Mouse (Mus musculus) ES-Bruce4 (cell line): ENCODE results near the gene Vps53. TPM values are rescaled to one million over a fixed set of nuclear protein-coding genes. Genes with fewer than 3 reads are reported as not detected.

Source experiments
- H3K27ac ChIP-seq: 2 replicates; pipeline ENCODE4 v1.5.1; 2012; ENCODE audit warnings: low read length, inconsistent platforms; ENCODE audit not compliant: insufficient read depth
- H3K27me3 ChIP-seq: 2 replicates; pipeline ENCODE4 v1.6.1; 2012; ENCODE audit warnings: mild to moderate bottlenecking, low read length, inconsistent platforms; ENCODE audit not compliant: control insufficient read depth, poor library complexity, insufficient read depth, severe bottlenecking
- H3K36me3 ChIP-seq: 2 replicates; pipeline ENCODE4 v1.6.1; 2012; ENCODE audit warnings: inconsistent platforms, mild to moderate bottlenecking, low read length, moderate library complexity; ENCODE audit not compliant: control insufficient read depth, poor library complexity, insufficient read depth, severe bottlenecking
- H3K4me1 ChIP-seq: one replicate; pipeline ENCODE4 v1.8.1; 2011; ENCODE audit warnings: low read length; ENCODE audit not compliant: control insufficient read depth, insufficient read depth
- H3K4me3 ChIP-seq: 2 replicates; pipeline ENCODE4 v1.5.1; 2011; ENCODE audit warnings: low read depth, mild to moderate bottlenecking, low read length
- H3K9ac ChIP-seq: 2 replicates; pipeline ENCODE4 v1.6.1; 2012; ENCODE audit warnings: low read depth, mild to moderate bottlenecking, inconsistent platforms; ENCODE audit not compliant: poor library complexity, severe bottlenecking
- H3K9me3 ChIP-seq: replicated peaks from 2 replicates; pipeline ENCODE4 v1.6.1; 2012; ENCODE audit warnings: mild to moderate bottlenecking, low read length, inconsistent platforms; ENCODE audit not compliant: control insufficient read depth, poor library complexity, insufficient read depth, severe bottlenecking
- CTCF ChIP-seq: IDR thresholded peaks from one replicate; pipeline ENCODE4 v1.8.1; 2011; ENCODE audit warnings: low read depth, low read length
- EP300 ChIP-seq: IDR thresholded peaks from 2 replicates; pipeline ENCODE4 v1.6.1; 2011; ENCODE audit warnings: low read depth, low read length; ENCODE audit not compliant: insufficient read depth
- POLR2A ChIP-seq: IDR thresholded peaks from one replicate; pipeline ENCODE4 v1.8.1; 2011; ENCODE audit warnings: low read length; ENCODE audit not compliant: insufficient read depth
- polyA plus RNA-seq: library from polyadenylated mRNA; stranded (reverse); fragments of >200 nt; gene quantifications from 2 replicates; pipeline ENCODE4 v1.2.4, GENCODE M21; 2011; ENCODE audit warnings: low read depth; ENCODE audit not compliant: missing spikeins, insufficient read depth, insufficient read length

The Vps53 gene
- polyA plus RNA-seq = 24.3 and 26.2 TPM in 2 replicates

GRCm38 (mm10) chr11:76179495-76180145 lies at the start of gene Vps53, which contains the start of gene Fam57a:
Vps53 (minus strand) TSS chr11:76179647.
Fam57a (plus strand) TSS chr11:76179671.
- TF ChIP-seq EP300 = no peak
- TF ChIP-seq CTCF = no peak
- peak; percentile 21 for TF ChIP-seq POLR2A
- peak within 1 kb of the TSS; percentile 87 for H3K4me3 ChIP-seq
- H3K36me3 ChIP-seq = no peaks in the 10 kb centered on the region
- peak within 1 kb of the TSS; percentile 57 for H3K9ac ChIP-seq
- no peaks in the 10 kb centered on the region for H3K4me1 ChIP-seq
- no peak within 1 kb of the TSS for H3K27ac ChIP-seq
- no peaks in the 10 kb centered on the region for H3K27me3 ChIP-seq
- no peaks in the 10 kb centered on the region for H3K9me3 ChIP-seq

- H3K27ac ChIP-seq = no peak overlapping the region
- H3K36me3 ChIP-seq = peaks cover 28% of the 10 kb centered on the region
Observed at GRCm38 (mm10) chr11:76225051-76225450, 45.6 kb upstream of the Vps53 start.

GRCm38 (mm10) chr11:76224631-76225030 lies 45.2 kb upstream of the Vps53 start:
- no peak overlapping the region for H3K4me3 ChIP-seq
- no peak overlapping the region for H3K27ac ChIP-seq
- H3K9ac ChIP-seq = no peak overlapping the region
- no peak for TF ChIP-seq CTCF
- H3K9me3 ChIP-seq = no peaks in the 10 kb centered on the region
- no peaks in the 10 kb centered on the region for H3K4me1 ChIP-seq
- peaks cover 28% of the 10 kb centered on the region for H3K36me3 ChIP-seq
- no peaks in the 10 kb centered on the region for H3K27me3 ChIP-seq

More at GRCm38 (mm10) chr11:76225051-76225450, 45.6 kb upstream of the Vps53 start:
- no peak overlapping the region for H3K9ac ChIP-seq
- H3K9me3 ChIP-seq = no peaks in the 10 kb centered on the region
- no peaks in the 10 kb centered on the region for H3K4me1 ChIP-seq
- no peak overlapping the region for H3K4me3 ChIP-seq
- no peaks in the 10 kb centered on the region for H3K27me3 ChIP-seq
- no peak for TF ChIP-seq CTCF
- no peak for TF ChIP-seq EP300

DNA sequence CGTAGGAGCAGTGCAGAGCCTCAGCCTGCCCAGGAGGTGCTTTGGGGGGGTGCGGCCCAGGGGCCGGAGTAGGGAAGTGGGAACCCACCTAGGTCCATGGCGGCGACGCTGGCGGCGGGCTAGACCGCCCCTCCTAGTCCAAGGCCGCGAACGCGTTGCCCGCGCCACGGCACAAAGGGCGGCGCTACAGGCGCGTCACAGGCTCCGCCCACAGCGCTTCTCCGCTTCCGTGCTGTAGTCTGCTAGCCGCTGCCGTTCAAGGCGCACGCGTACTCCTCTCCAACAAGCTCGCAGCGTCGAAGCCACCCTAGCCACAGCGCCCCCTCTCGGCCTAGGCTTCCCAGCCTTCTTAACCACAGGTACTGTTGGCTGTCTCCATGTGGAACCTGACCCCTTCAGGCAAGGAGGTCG lies 37.9 kb upstream of the Vps53 start, which contains the start of the genes Dbil5 and Gemin4:
Dbil5 (plus strand) TSS at position 219 of the 411 bp plus-strand sequence.
Gemin4 (minus strand) TSS at position 275 of the 411 bp plus-strand sequence.
- Histone ChIP-seq H3K36me3 (peaks cover 31% of the 10 kb centered on the region), H3K27ac (peak within 1 kb of the TSS; percentile 34; the same call in 1 of the 2 replicates), H3K27me3 (no peaks in the 10 kb centered on the region), H3K4me3 (peak within 1 kb of the TSS; percentile 80), H3K4me1 (no peaks in the 10 kb centered on the region), H3K9ac (peak within 1 kb of the TSS; percentile 82), H3K9me3 (no peaks in the 10 kb centered on the region)
- TF ChIP-seq POLR2A (peak; percentile 50), CTCF (peak; percentile 99), EP300 (peak; percentile 38; the same call in 1 of the 2 replicates)

GRCm38 (mm10) chr11:76216681-76217389 lies 37.4 kb upstream of the Vps53 start:
- no peaks in the 10 kb centered on the region for H3K4me1 ChIP-seq
- peaks cover 35% of the 10 kb centered on the region for H3K36me3 ChIP-seq
- TF ChIP-seq CTCF (no peak), POLR2A (no peak), EP300 (no peak)
- H3K9me3 ChIP-seq = no peaks in the 10 kb centered on the region
- H3K4me3 ChIP-seq = peak overlapping the region; percentile 80
- peak overlapping the region; percentile 34; the same call in 1 of the 2 replicates for H3K27ac ChIP-seq
- peak overlapping the region; percentile 82 for H3K9ac ChIP-seq
- no peaks in the 10 kb centered on the region for H3K27me3 ChIP-seq

DNA sequence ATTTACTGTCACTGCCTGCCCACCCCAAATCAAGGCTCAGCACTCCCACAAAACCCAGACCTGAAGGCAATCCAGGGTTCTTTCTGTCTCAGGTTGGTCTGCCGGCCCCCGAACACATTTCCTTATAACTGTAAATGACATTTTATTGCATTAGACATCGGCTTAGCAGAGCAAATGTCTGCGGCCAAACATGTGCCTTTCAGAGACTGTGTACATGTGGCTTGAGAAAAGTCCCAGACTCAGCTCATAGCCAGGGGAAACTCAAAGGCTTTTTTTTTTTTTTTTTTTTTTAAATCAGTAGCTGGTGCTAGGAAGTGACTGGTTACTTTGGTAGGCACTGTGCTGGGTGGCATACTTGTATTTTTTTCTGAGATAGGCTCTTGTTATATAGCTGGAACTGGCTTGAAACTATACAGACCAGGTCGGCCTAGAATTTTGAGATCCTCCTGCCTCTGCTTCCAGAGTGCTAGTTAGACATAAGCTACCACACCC lies 36.6 kb upstream of the Vps53 start:
- no peaks in the 10 kb centered on the region for H3K9me3 ChIP-seq
- H3K27me3 ChIP-seq = no peaks in the 10 kb centered on the region
- H3K4me1 ChIP-seq = no peaks in the 10 kb centered on the region
- peaks cover 32% of the 10 kb centered on the region for H3K36me3 ChIP-seq
- no peak for TF ChIP-seq CTCF
- TF ChIP-seq POLR2A = no peak
- no peak for TF ChIP-seq EP300
- H3K27ac ChIP-seq = no peak overlapping the region
- peak overlapping the region; percentile 80; the same call in 1 of the 2 replicates for H3K4me3 ChIP-seq
- H3K9ac ChIP-seq = peak overlapping the region; percentile 82
